10 mouse cellular contexts compared by ENCODE assay signal in the genomic region with DNA sequence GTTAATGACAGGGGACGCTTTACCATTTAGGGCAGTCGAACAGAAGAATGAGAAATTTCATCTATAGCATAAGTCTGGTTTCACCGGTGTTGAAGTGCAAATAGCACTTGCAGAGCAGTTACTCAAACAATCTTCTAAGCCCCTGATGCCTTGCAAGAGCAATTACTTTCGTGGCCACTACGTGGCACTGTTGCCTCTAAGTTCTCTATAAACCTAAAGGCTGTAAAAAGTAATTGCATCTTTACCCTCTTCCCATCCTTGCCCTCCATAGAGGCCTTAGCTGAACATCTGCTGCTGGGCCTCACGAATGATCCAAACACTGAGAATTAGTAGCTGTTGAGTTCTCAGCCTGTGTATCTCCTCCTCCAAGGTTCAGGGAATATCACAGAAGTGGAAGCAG. TPM values are rescaled to one million over a fixed set of nuclear protein-coding genes. Genes with fewer than 3 reads are reported as not detected.
A peak's percentile ranks its signal among the peaks of the same experiment; 100 is the strongest.
DNase-seq lines count a peak whose midpoint lies in the region; ATAC-seq and TF ChIP-seq lines count a peak whose summit lies in the region.
"Had no signal": no experiment of that assay in that cellular context is flagged by ENCODE, and none has a peak within 500 bp of the region (broad histone marks: within the 10 kb centered on the region; RNA-seq: fewer than 3 reads in every experiment).

No protein-coding gene starts in this region.

- TF ChIP-seq CTCF in kidney, adult 2 months (conservative IDR thresholded peaks at IDR 0.05; ENCODE audit: insufficient read depth, insufficient read length, low read depth, low read length): peak; percentile 36

- TF ChIP-seq POLR2A in kidney, adult 2 months (IDR thresholded peaks at IDR 0.05; ENCODE audit: low read depth, low read length): no peak

- H3K4me3 ChIP-seq in kidney, adult 2 months (ENCODE audit: insufficient read depth, low read depth, low read length): no peak overlapping the region
- no peak overlapping the region for H3K4me3 ChIP-seq in kidney, embryonic 15.5 days (replicated peaks)
- H3K4me3 ChIP-seq: erythroblast, embryonic 14.5 days; neural tube, embryonic 13.5 days had no signal

- WGBS in kidney, adult 2 months: 7% methylated on average over 6 of the region's 6 CpGs
- WGBS in kidney, embryonic 15.5 days: 12% methylated on average over 6 of the region's 6 CpGs

- no peaks in the 10 kb centered on the region for H3K36me3 ChIP-seq in kidney, adult 2 months (ENCODE audit: control insufficient read depth, insufficient read depth, low read length)
- no peaks in the 10 kb centered on the region for H3K36me3 ChIP-seq in kidney, embryonic 15.5 days
- H3K36me3 ChIP-seq: neural tube, embryonic 13.5 days had no signal

- no peak overlapping the region for H3K9ac ChIP-seq in kidney, embryonic 15.5 days
- H3K9ac ChIP-seq: neural tube, embryonic 13.5 days had no signal

- intact Hi-C loops in left cerebral cortex, postnatal 10 days (cut with DNase I): no loop called here

- H3K9me3 ChIP-seq in kidney, embryonic 15.5 days (replicated peaks): no peaks in the 10 kb centered on the region
- H3K9me3 ChIP-seq: neural tube, embryonic 13.5 days had no signal

- no peaks in the 10 kb centered on the region for H3K4me1 ChIP-seq in kidney, adult 2 months (ENCODE audit: control insufficient read depth, insufficient read depth, low read length)
- H3K4me1 ChIP-seq in kidney, embryonic 15.5 days: no peaks in the 10 kb centered on the region
- H3K4me1 ChIP-seq: neural tube, embryonic 13.5 days had no signal

- H3K4me2 ChIP-seq in kidney, embryonic 15.5 days: no peak overlapping the region
- H3K4me2 ChIP-seq: neural tube, embryonic 13.5 days had no signal

- H3K27me3 ChIP-seq in kidney, adult 2 months (replicated peaks; ENCODE audit: control insufficient read depth, insufficient read depth, low read length): peaks cover 2% of the 10 kb centered on the region; the same call in 1 of the 2 replicates
- H3K27me3 ChIP-seq in kidney, embryonic 15.5 days: 0 out of 2 replicates have a peak, but pooled peaks cover 10% of the 10 kb centered on the region
- H3K27me3 ChIP-seq: neural tube, embryonic 13.5 days had no signal

- peak; percentile 45 for DNase-seq in kidney, adult 2 months
- DNase-seq in cerebellum, postnatal 4 days (ENCODE audit: low spot score in 2 of 2): peak; percentile 42 to 67
- peak; percentile 69 for DNase-seq in heart, postnatal 4 days
- DNase-seq in left cerebral cortex, postnatal 10 days (ENCODE audit: extremely low spot score in 1 of 2, low spot score in 2 of 2): peak; percentile 66 to 73
- DNase-seq in thymus, adult 18-20 months: peak; percentile 13 to 15

- no peak for ATAC-seq in kidney, embryonic 15.5 days (replicated peaks; ENCODE audit: low FRiP score)
- ATAC-seq in activated CD4-positive, CD25-positive, alpha-beta regulatory T cell, adult 4 months: peak; percentile 43
- peak; percentile 50; the same call in 1 of the 2 replicates for ATAC-seq in monocyte, adult 5-6 weeks (replicated peaks; ENCODE audit: insufficient number of reproducible peaks, low FRiP score, low TSS enrichment, poor library complexity, severe bottlenecking)

- H3K27ac ChIP-seq in kidney, adult 2 months (ENCODE audit: insufficient read depth, low read depth, low read length): no peak overlapping the region
- H3K27ac ChIP-seq in kidney, embryonic 15.5 days: no peak overlapping the region
- H3K27ac ChIP-seq: neural tube, embryonic 13.5 days had no signal

RNA-seq across cellular contexts. Expression of a gene that starts 28.7 kb away (rescaled TPM):
- not detected in 2 replicates for polyA plus RNA-seq in kidney, adult 2 months (2012; rRNA removed)
- polyA plus RNA-seq in kidney, embryonic 15.5 days (2015; fragmentation: Nextera tagmentation; extraction: Ambion mirVana): not detected in 2 replicates
- not detected for polyA plus RNA-seq in activated CD4-positive, CD25-positive, alpha-beta regulatory T cell, adult 4 months (2017; shearing (Covaris generic))
- not detected for total RNA-seq in heart, postnatal 4 days (2021)
- total RNA-seq in left cerebral cortex, postnatal 10 days (2021): under 1 TPM; 0.12 to 0.13 TPM
- not detected in 3 replicates for total RNA-seq in monocyte, adult 5-6 weeks (2017)
- polyA plus RNA-seq: erythroblast, embryonic 14.5 days had no signal

RNA-seq across cellular contexts. Expression of a gene that starts 42.2 kb away (rescaled TPM):
- not detected in 2 replicates for polyA plus RNA-seq in kidney, adult 2 months (2012; rRNA removed)
- not detected in 2 replicates for polyA plus RNA-seq in kidney, embryonic 15.5 days (2015; fragmentation: Nextera tagmentation; extraction: Ambion mirVana)
- polyA plus RNA-seq in activated CD4-positive, CD25-positive, alpha-beta regulatory T cell, adult 4 months (2017; shearing (Covaris generic)): not detected
- total RNA-seq in heart, postnatal 4 days (2021): not detected
- not detected for total RNA-seq in left cerebral cortex, postnatal 10 days (2021)
- not detected in 3 replicates for total RNA-seq in monocyte, adult 5-6 weeks (2017)
- polyA plus RNA-seq: erythroblast, embryonic 14.5 days; neural tube, embryonic 13.5 days had no signal

Comparison
In these comparisons a context has a peak if more than half of its experiments do, and no peak if none do; other contexts are left out.
1. DNase-seq: peak in every context shown above with its lines; median percentile 70 in left cerebral cortex, postnatal 10 days; 69 in heart, postnatal 4 days; 54 in cerebellum, postnatal 4 days; 45 in kidney, adult 2 months; 14 in thymus, adult 18-20 months.